Mouse (Mus musculus): ENCODE data around the gene Lrmp. TPM values are rescaled to one million over a fixed set of nuclear protein-coding genes. Genes with fewer than 3 reads are reported as not detected.

The Lrmp gene
- polyA plus RNA-seq, 1 experiment from 2014 or later, result 0.39 TPM

DNA sequence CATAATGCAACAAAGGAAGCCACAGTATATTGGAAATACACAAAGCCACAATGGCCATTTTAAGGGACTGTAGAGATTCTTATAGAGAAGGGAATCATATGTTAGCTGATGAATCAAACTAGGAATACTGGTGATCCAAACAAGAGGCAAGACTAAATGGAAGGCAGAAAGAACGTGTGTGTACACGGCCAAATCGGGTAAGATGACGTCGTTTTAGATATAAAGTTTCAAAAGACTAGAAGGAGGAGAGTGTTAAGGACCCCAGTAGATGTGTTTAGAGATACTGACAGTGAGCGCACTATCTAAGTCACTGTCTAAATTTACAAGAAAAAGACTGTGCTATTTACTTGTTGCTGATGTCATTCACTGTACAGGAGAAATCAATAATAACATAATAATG is 108.8 kb downstream of the Lrmp start:
- no peak for ATAC-seq
- Histone ChIP-seq H3K9me3 (replicated peaks) (no peaks in the 10 kb centered on the region), H3K4me1 (no peaks in the 10 kb centered on the region), H3K36me3 (ENCODE audit: poor library complexity, severe bottlenecking) (peaks cover 19% of the 10 kb centered on the region), H3K4me3 (no peak overlapping the region), H3K4me2 (no peak overlapping the region), H3K27me3 (no peaks in the 10 kb centered on the region), H3K9ac (no peak overlapping the region), H3K27ac (no peak overlapping the region)
- WGBS, result 84% methylated on average over 6 of the region's 6 CpGs

Other genes starting within 250 kb of the Lrmp start
- gene Bcat1, start 39.5 kb upstream of the Lrmp start, polyA plus RNA-seq (2015; fragmentation: Nextera tagmentation; extraction: Ambion mirVana), result 101 and 102 TPM in 2 replicates
- 0.79 and 0.84 TPM in 2 replicates for gene Casc1, start 95.4 kb downstream of the Lrmp start, polyA plus RNA-seq (2015; fragmentation: Nextera tagmentation; extraction: Ambion mirVana)
- gene Etfrf1, start 95.5 kb downstream of the Lrmp start, polyA plus RNA-seq (2015; fragmentation: Nextera tagmentation; extraction: Ambion mirVana), result 30.1 and 30.6 TPM in 2 replicates
- 107 and 114 TPM in 2 replicates for gene Kras, start 134.6 kb downstream of the Lrmp start, polyA plus RNA-seq (2015; fragmentation: Nextera tagmentation; extraction: Ambion mirVana)

Measured in forebrain, embryonic 13.5 days (tissue).